Mouse (Mus musculus) midbrain, embryonic 12.5 days (tissue): Measurements from ENCODE around the gene Ankrd34a. TPM values are rescaled to one million over a fixed set of nuclear protein-coding genes. Genes with fewer than 3 reads are reported as not detected.

Experiments used
- ATAC-seq: fragments of 200-750 bp; cut with Nextera tagmentation; 2 replicates; pipeline ENCODE4 v1.8.0; 2017; ENCODE audit warnings: low read depth, moderate TSS enrichment, moderate library complexity; ENCODE audit not compliant: low FRiP score
- H3K27ac ChIP-seq: fragments of 300-500 bp; sonication (generic); replicated peaks from 2 replicates; pipeline ENCODE4 v1.5.1; 2016; ENCODE audit warnings: mild to moderate bottlenecking
- H3K27me3 ChIP-seq: fragments of 300-500 bp; sonication (generic); 2 replicates; pipeline ENCODE4 v1.6.1; 2016; ENCODE audit warnings: mild to moderate bottlenecking
- H3K36me3 ChIP-seq: fragments of 300-500 bp; sonication (generic); 2 replicates; pipeline ENCODE4 v1.6.1; 2016
- H3K4me1 ChIP-seq: fragments of 300-500 bp; sonication (generic); 2 replicates; pipeline ENCODE4 v1.6.1; 2016
- H3K4me2 ChIP-seq: fragments of 300-500 bp; sonication (generic); replicated peaks from 2 replicates; pipeline ENCODE4 v1.6.1; 2016; ENCODE audit warnings: mild to moderate bottlenecking, moderate library complexity
- H3K4me3 ChIP-seq: fragments of 300-500 bp; sonication (generic); 2 replicates; pipeline ENCODE4 v1.5.1; 2016; ENCODE audit warnings: mild to moderate bottlenecking
- H3K9ac ChIP-seq: fragments of 300-500 bp; sonication (generic); replicated peaks from 2 replicates; pipeline ENCODE4 v1.6.1; 2016; ENCODE audit warnings: mild to moderate bottlenecking, moderate library complexity
- H3K9me3 ChIP-seq: fragments of 300-500 bp; sonication (generic); 2 replicates; pipeline ENCODE4 v1.6.1; 2016; ENCODE audit warnings: mild to moderate bottlenecking
- WGBS: fragments of 180-500 bp; shearing (Covaris S2); methylation state at CpG from one replicate; pipeline ENCODE4 v1.1.7; 2016; 5-methylcytosine and 5-hydroxymethylcytosine counted together
- polyA plus RNA-seq: library from polyadenylated mRNA; unstranded; fragments of >200 nt; fragmentation: Nextera tagmentation; extraction: Ambion mirVana; gene quantifications from 2 replicates; pipeline ENCODE4 v1.2.1, GENCODE M21; 2016

Ankrd34a gene
- 2.6 and 2.7 TPM in 2 replicates for polyA plus RNA-seq

DNA sequence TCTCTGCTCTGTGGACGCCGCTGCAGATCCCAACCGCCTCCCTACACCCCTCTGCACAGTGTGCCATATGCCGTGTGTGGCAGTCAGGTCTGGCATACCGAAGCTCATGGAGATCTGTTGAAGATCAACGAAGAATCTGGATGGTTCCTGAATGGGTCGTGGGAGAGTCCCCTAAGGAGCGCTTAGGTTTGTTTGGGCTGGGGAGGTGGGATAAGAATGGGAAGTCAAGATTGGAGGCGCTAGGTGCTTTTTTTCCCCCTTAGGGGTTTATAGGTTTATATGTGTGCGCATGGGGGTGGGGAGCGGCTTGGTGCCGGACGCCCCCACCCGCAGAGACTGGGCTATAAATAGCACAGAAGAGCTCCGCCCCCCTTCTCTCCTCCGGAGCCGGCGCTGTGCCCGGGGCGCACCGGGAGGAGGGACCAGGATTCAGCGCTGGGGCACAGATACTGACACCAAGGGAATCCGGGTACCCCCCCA is at the start of gene Ankrd34a:
TSS of gene Ankrd34a (plus strand) at position 409 of the 480 bp plus-strand sequence.
- Histone ChIP-seq H3K27me3 (peaks cover 37% of the 10 kb centered on the region), H3K9ac (peak within 1 kb of the TSS; percentile 58), H3K4me1 (peaks cover 55% of the 10 kb centered on the region), H3K27ac (peak within 1 kb of the TSS; percentile 47), H3K4me3 (peak within 1 kb of the TSS; percentile 49), H3K4me2 (peak within 1 kb of the TSS; percentile 77), H3K9me3 (no peaks in the 10 kb centered on the region), H3K36me3 (no peaks in the 10 kb centered on the region)
- WGBS = under 1% methylated on average over 19 of the region's 23 CpGs
- no peak for ATAC-seq

GRCm38 (mm10) chr3:96546880-96547279 is 49.6 kb upstream of the Ankrd34a start:
- H3K9ac ChIP-seq = no peak overlapping the region
- H3K4me3 ChIP-seq = no peak overlapping the region
- H3K27me3 ChIP-seq = peaks cover 23% of the 10 kb centered on the region
- WGBS = 49% methylated on average over 4 of the region's 4 CpGs
- no peak for ATAC-seq
- H3K4me2 ChIP-seq = 0 out of 2 replicates have a peak overlapping the region, but pooled peaks have one; percentile 6
- H3K36me3 ChIP-seq = no peaks in the 10 kb centered on the region
- no peaks in the 10 kb centered on the region for H3K9me3 ChIP-seq
- peaks cover 8% of the 10 kb centered on the region for H3K4me1 ChIP-seq
- H3K27ac ChIP-seq = no peak overlapping the region

DNA sequence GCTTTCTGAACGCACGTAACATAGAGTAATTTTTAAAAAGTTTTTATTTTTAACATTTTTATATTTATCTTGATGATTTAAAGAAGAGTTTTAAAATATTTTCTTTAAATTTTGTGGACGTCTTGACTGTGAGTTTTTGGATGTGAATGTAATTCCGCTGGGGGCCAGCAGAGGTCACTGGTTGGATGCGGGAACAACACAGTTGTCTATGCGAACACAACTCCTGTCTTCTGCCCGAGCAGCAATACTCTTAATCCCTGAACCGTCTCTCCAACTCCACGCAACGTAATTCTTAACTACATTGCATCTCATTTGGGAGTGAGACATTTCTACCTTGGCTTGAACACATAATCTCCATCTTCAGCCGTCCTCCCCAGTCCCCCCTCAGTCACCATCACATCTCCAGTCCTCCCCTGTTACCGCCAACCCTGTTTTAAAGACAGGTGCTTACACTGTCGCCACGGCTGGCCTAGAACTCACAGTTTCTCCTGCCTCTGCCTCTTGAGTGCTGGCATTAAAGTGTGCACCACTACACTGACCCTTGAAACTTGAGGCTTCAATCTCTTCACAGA is 49.0 kb upstream of the Ankrd34a start:
- Histone ChIP-seq H3K9me3 (no peaks in the 10 kb centered on the region), H3K4me3 (no peak overlapping the region), H3K4me1 (peaks cover 8% of the 10 kb centered on the region), H3K27me3 (peaks cover 17% of the 10 kb centered on the region), H3K27ac (no peak overlapping the region), H3K9ac (no peak overlapping the region), H3K4me2 (peak overlapping the region; percentile 35; the same call in 1 of the 2 replicates), H3K36me3 (no peaks in the 10 kb centered on the region)
- ATAC-seq = no peak
- WGBS = 8% methylated on average over 14 of the region's 14 CpGs

DNA sequence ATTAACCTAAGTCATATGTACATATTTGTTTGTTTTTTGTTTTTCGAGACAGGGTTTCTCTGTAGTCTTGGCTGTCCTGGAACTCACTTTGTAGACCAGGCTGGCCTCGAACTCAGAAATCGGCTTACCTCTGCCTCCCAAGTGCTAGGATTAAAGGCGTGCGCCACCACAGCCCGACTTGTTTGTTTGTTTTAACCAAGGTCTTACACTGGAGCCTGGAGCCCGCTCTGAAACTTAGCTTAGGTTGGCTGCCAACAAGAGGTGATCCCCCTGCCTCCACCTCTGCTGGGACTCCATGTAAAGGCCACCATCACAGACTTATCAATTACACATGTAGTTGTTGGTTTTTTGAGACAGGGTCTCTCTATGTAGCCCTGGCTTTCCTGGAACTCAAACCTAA is 47.6 kb upstream of the Ankrd34a start:
- WGBS = 81% methylated on average over 7 of the region's 7 CpGs
- no peak overlapping the region for H3K4me3 ChIP-seq
- no peak for ATAC-seq
- H3K36me3 ChIP-seq = no peaks in the 10 kb centered on the region
- H3K9ac ChIP-seq = no peak overlapping the region
- H3K9me3 ChIP-seq = no peaks in the 10 kb centered on the region
- no peak overlapping the region for H3K27ac ChIP-seq
- H3K27me3 ChIP-seq = peaks cover 11% of the 10 kb centered on the region; the same call in 1 of the 2 replicates
- H3K4me1 ChIP-seq = peaks cover 8% of the 10 kb centered on the region
- H3K4me2 ChIP-seq = no peak overlapping the region

- Histone ChIP-seq H3K9me3 (no peaks in the 10 kb centered on the region), H3K27me3 (peaks cover 11% of the 10 kb centered on the region; the same call in 1 of the 2 replicates), H3K4me2 (no peak overlapping the region), H3K9ac (no peak overlapping the region), H3K36me3 (no peaks in the 10 kb centered on the region), H3K4me1 (peaks cover 8% of the 10 kb centered on the region), H3K27ac (no peak overlapping the region), H3K4me3 (no peak overlapping the region)
- WGBS = 83% methylated on average over 5 of the region's 5 CpGs
- ATAC-seq = no peak
Observed at GRCm38 (mm10) chr3:96549346-96549745, 47.1 kb upstream of the Ankrd34a start.

DNA sequence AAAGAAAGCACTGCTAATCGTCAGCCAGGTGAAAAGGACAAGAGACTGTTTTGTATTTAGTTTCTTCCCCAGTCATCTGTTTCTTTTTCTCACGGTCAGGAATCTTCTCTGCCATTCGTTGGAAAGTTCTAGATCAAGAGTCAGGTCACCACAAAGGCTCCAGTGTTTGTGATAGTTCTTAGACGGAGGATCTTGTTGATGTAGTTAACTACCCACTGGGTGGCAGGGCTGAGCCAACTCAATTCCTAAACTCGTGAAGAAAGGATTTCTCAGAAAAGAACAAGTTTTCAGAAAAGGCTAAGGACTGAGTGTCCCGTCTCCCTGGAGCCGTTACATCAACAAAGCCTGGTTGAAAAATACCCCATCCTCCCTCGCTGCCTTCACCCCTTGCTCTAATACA is 45.2 kb upstream of the Ankrd34a start:
- no peak overlapping the region for H3K4me2 ChIP-seq
- no peak overlapping the region for H3K27ac ChIP-seq
- H3K27me3 ChIP-seq = peaks cover 8% of the 10 kb centered on the region; the same call in 1 of the 2 replicates
- no peak overlapping the region for H3K9ac ChIP-seq
- 22% methylated on average over 8 of the region's 8 CpGs for WGBS
- peaks cover 18% of the 10 kb centered on the region for H3K4me1 ChIP-seq
- no peak for ATAC-seq
- H3K36me3 ChIP-seq = no peaks in the 10 kb centered on the region
- H3K4me3 ChIP-seq = no peak overlapping the region
- no peaks in the 10 kb centered on the region for H3K9me3 ChIP-seq

DNA sequence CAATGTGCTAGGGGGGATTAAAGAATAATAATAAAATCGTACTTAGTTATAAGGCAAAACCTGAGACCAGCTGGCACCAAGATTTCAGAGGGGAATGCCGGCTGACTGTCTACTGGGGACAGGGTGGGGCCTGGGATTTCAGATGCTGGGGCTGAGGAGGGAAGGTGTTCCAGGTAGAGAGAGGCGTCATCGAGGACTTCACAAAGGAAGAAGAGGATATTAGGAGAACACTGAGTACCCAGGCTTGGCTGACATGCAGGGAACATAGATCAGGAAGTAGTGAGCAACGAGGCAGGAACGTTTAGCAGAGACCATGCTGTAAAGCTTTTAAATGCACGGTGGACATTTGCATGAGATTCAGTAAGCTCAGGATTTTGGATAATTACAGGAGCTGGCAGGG is 44.5 kb upstream of the Ankrd34a start:
- Histone ChIP-seq H3K36me3 (no peaks in the 10 kb centered on the region), H3K4me3 (no peak overlapping the region), H3K4me1 (peaks cover 24% of the 10 kb centered on the region), H3K27ac (no peak overlapping the region), H3K4me2 (no peak overlapping the region), H3K9me3 (no peaks in the 10 kb centered on the region), H3K9ac (no peak overlapping the region), H3K27me3 (peaks cover 5% of the 10 kb centered on the region; the same call in 1 of the 2 replicates)
- no peak for ATAC-seq
- WGBS = 81% methylated on average over 7 of the region's 7 CpGs

DNA sequence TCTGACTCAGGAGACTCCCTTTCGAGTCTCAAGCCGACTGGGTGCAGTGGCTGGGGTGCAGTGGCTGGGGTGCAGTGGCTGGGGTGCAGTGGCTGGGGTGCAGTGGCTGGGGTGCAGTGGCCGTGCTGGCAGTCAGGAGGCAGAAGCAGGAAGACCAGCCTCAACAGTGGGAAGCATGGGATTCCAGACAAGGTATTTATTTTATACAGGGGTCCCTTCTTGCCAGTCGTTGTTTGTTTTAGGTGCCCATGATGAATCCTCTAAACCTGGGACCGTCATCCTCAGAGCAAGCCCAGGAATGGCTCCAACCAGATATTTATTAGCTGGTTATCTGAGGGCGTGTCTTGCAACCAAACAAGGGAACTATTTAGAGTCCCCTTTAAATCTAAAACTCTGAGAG is 42.8 kb upstream of the Ankrd34a start:
- Histone ChIP-seq H3K27me3 (peaks cover 5% of the 10 kb centered on the region; the same call in 1 of the 2 replicates), H3K27ac (no peak overlapping the region), H3K4me1 (peaks cover 27% of the 10 kb centered on the region), H3K4me3 (no peak overlapping the region), H3K4me2 (no peak overlapping the region), H3K36me3 (no peaks in the 10 kb centered on the region), H3K9ac (no peak overlapping the region), H3K9me3 (no peaks in the 10 kb centered on the region)
- WGBS = 84% methylated on average over 6 of the region's 6 CpGs
- ATAC-seq = no peak

GRCm38 (mm10) chr3:96554251-96554650 is 42.2 kb upstream of the Ankrd34a start:
- peaks cover 34% of the 10 kb centered on the region for H3K4me1 ChIP-seq
- H3K4me3 ChIP-seq = no peak overlapping the region
- no peak overlapping the region for H3K9ac ChIP-seq
- H3K27ac ChIP-seq = no peak overlapping the region
- H3K9me3 ChIP-seq = no peaks in the 10 kb centered on the region
- no peak for ATAC-seq
- peaks cover 5% of the 10 kb centered on the region; the same call in 1 of the 2 replicates for H3K27me3 ChIP-seq
- H3K36me3 ChIP-seq = 0 out of 2 replicates have a peak, but pooled peaks cover under 1% of the 10 kb centered on the region
- 83% methylated on average over 6 of the region's 6 CpGs for WGBS
- H3K4me2 ChIP-seq = no peak overlapping the region

- WGBS = 52% methylated on average over 12 of the region's 12 CpGs
- H3K27me3 ChIP-seq = peaks cover 5% of the 10 kb centered on the region; the same call in 1 of the 2 replicates
- no peaks in the 10 kb centered on the region for H3K9me3 ChIP-seq
- H3K36me3 ChIP-seq = peaks cover 9% of the 10 kb centered on the region
- H3K4me2 ChIP-seq = no peak overlapping the region
- ATAC-seq = no peak
- H3K4me1 ChIP-seq = peaks cover 42% of the 10 kb centered on the region
- H3K27ac ChIP-seq = peak overlapping the region; percentile 58
- H3K9ac ChIP-seq = 0 out of 2 replicates have a peak overlapping the region, but pooled peaks have one; percentile 15
- H3K4me3 ChIP-seq = no peak overlapping the region
Observed at GRCm38 (mm10) chr3:96555041-96555596, 41.3 kb upstream of the Ankrd34a start.

DNA sequence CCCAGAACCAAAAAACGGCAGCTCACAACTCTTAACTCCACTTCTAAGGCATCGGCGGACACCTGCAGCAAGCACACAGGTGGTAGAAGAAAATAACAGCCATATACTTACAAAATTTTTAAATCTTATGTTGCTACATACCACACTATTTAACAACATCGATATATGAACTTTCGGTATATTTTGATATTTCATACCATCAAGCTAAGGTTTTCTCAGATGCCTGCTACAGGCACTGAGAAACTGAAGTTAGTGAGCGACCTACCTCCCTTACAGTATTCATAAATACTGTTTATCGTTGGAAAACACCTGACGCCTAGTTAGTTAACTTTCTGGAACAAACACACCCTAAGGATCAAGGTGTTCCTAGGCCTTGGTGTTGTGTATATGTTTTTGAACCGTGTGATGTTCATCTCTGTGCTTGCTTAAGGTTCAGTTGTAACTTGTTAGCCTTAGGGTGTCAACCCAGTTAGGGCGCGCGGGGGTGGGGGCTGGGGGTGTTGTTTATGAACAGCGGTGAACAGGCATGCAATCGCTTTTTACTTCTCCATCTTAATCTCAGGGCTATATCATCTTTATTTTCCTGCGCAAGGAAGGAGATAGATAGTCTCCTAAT is 40.3 kb upstream of the Ankrd34a start:
- Histone ChIP-seq H3K36me3 (peaks cover 19% of the 10 kb centered on the region), H3K4me3 (no peak overlapping the region), H3K9me3 (no peaks in the 10 kb centered on the region), H3K4me1 (peaks cover 52% of the 10 kb centered on the region), H3K27ac (no peak overlapping the region), H3K4me2 (peak overlapping the region; percentile 83; the same call in 1 of the 2 replicates), H3K27me3 (no peaks in the 10 kb centered on the region), H3K9ac (no peak overlapping the region)
- 86% methylated on average over 15 of the region's 15 CpGs for WGBS
- ATAC-seq = no peak
